ENCODE assay signal across 7 mouse cellular contexts in genomic region chr4:135306533-135306932, GRCm38 (mm10). TPM values are rescaled to one million over a fixed set of nuclear protein-coding genes. Genes with fewer than 3 reads are reported as not detected.
A peak's percentile ranks its signal among the peaks of the same experiment; 100 is the strongest.
DNase-seq lines count a peak whose midpoint lies in the region; TF ChIP-seq lines count a peak whose summit lies in the region.

No protein-coding gene starts in this region.

- no peak overlapping the region for H3K9ac ChIP-seq in liver, adult 2 months (ENCODE audit: low read depth, low read length)

- no peaks in the 10 kb centered on the region for H3K27me3 ChIP-seq in liver, adult 2 months (ENCODE audit: control insufficient read depth, insufficient read depth, low read length)

- DNase-seq in 3134 (ENCODE audit: extremely low read depth, insufficient read length, low spot score) (peak; percentile 61), 3T3-L1 (ENCODE audit: low read depth, low spot score) (peak; percentile 32)
- peak; percentile 76 to 84 for DNase-seq in heart, adult 9 months (ENCODE audit: low spot score in 2 of 2)
- DNase-seq in liver, adult 2 months (ENCODE audit: extremely low read depth, low read depth, low spot score), result peak; percentile 90
- DNase-seq in T-cell, adult 2 months (ENCODE audit: low spot score), result no peak
- DNase-seq in embryo, embryonic 10.5 days (ENCODE audit: low spot score), result no peak
- no peak for DNase-seq in thymus, adult 18-20 months

- no peak overlapping the region for H3K4me3 ChIP-seq in liver, adult 2 months (ENCODE audit: insufficient read depth, low read depth, low read length)

- 11% methylated on average over 4 of the region's 4 CpGs for WGBS in liver, adult 2 months

- H3K79me2 ChIP-seq in liver, adult 2 months (ENCODE audit: control insufficient read depth, insufficient read depth, low read length), result no peaks in the 10 kb centered on the region

- TF ChIP-seq CTCF in liver, adult 2 months (IDR thresholded peaks at IDR 0.05; ENCODE audit: low read depth, low read length), result no peak

- peak overlapping the region; percentile 41; the same call in 1 of the 2 replicates for H3K27ac ChIP-seq in liver, adult 2 months (replicated peaks; ENCODE audit: insufficient read depth, low read depth, low read length)

- H3K36me3 ChIP-seq in liver, adult 2 months (ENCODE audit: control insufficient read depth, insufficient read depth, low read length), result no peaks in the 10 kb centered on the region

- no peak for TF ChIP-seq POLR2A in liver, adult 2 months (IDR thresholded peaks at IDR 0.05; ENCODE audit: extremely low read depth, insufficient read depth, low read length)

- H3K4me1 ChIP-seq in liver, adult 2 months (ENCODE audit: control insufficient read depth, insufficient read depth, low read length), result peaks cover 14% of the 10 kb centered on the region

RNA-seq across cellular contexts. Expression of gene Clic4, which starts 33.9 kb away (rescaled TPM):
- 23.0 and 27.7 TPM in 2 replicates for total RNA-seq in liver, adult 2 months (2014; rRNA removed)
- polyA plus RNA-seq in liver, adult 2 months (2012; rRNA removed), result 23.4 and 30.8 TPM in 2 replicates

RNA-seq across cellular contexts. Expression of gene Srrm1, which starts 46.6 kb away (rescaled TPM):
- 15.0 and 18.8 TPM in 2 replicates for total RNA-seq in liver, adult 2 months (2014; rRNA removed)
- 8.2 and 8.9 TPM in 2 replicates for polyA plus RNA-seq in liver, adult 2 months (2012; rRNA removed)

Comparison
In these comparisons a context has a peak if more than half of its experiments do, and no peak if none do; other contexts are left out.
1. DNase-seq: peak in 3134 (single experiment), 3T3-L1 (single experiment), heart, adult 9 months (2 of 2) and liver, adult 2 months (single experiment); none in T-cell, adult 2 months (single experiment), embryo, embryonic 10.5 days (single experiment) and thymus, adult 18-20 months (0 of 2).